Mouse (Mus musculus) heart, adult 2 months (tissue): Measurements from ENCODE around the gene Gpd2.

Experiments used
- CTCF ChIP-seq: fragments of 200-600 bp; IDR thresholded peaks from 2 replicates; pipeline ENCODE4 v1.8.1; 2022; ENCODE audit warnings: antibody characterized with exemption, mild to moderate bottlenecking, moderate library complexity
- POLR2A ChIP-seq: fragments of 200-500 bp; IDR thresholded peaks from 2 replicates; pipeline ENCODE4 v1.6.1; 2011; ENCODE audit warnings: mild to moderate bottlenecking, low read depth, low read length, control low read depth; ENCODE audit not compliant: insufficient read depth

DNA sequence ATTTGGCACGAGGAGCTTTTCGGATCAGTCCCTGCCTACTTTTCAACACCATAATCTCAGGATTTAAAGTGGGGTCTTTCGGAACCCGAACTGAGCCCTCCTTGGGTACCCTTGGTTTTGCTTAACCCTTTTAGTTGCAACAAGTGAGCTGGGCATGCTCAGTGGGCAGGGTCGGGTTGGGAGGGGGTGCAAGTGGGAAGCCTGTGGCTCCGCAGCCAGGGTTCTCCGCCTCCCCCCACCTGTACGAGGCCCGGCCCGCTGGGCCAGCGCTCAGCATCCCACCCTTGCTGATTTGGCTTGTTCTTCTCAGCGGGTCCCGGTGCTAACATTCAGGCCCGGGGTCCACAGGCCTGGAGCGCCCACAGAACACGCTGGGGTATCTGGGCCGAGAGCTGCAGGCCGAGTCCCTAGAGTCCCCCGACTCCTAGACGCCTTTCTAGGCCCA, at the start of gene Gpd2:
- TF ChIP-seq POLR2A (no peak), CTCF (no peak)
